Mouse (Mus musculus): ENCODE data around the gene Car4. TPM values are rescaled to one million over a fixed set of nuclear protein-coding genes. Genes with fewer than 3 reads are reported as not detected.

Gene Car4
- 0.93 and 3.2 TPM in 2 replicates for polyA plus RNA-seq (2015; fragmentation: Nextera tagmentation; extraction: Ambion mirVana)

DNA sequence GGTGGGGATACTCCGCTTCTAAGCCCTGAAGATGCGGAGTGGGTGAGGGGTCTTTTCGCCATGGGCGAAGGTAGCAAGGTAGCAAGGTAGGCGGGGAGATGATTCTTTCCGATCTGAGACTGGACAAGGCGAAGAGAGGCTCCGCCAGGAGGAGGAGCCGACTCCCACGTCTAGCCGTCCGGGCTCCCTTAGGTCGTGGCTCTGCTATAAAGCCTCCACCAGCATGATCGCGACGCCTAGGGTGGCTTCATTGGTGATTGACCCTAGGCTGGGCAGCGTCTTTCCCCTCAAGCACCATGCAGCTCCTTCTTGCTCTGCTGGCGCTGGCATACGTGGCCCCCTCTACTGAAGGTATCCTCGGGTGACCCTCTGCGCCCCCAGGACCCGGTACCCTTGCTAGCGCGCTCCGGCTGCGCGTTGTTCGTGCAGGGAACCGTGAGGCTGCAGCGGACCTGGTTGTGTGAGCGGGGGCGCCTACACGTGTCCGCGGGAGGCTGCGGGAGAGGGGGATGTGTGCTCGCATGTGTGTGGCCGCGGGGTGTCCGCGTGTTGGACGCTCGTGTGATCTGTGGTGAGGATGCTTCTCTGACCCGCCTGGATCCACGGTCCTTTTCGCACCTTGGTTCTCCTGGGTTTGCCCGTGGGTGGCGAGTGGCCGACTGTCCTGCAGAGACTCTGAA lies at the start of gene Car4:
Gene Car4 (plus strand): TSS at position 196 of the 680 bp plus-strand sequence.

DNA sequence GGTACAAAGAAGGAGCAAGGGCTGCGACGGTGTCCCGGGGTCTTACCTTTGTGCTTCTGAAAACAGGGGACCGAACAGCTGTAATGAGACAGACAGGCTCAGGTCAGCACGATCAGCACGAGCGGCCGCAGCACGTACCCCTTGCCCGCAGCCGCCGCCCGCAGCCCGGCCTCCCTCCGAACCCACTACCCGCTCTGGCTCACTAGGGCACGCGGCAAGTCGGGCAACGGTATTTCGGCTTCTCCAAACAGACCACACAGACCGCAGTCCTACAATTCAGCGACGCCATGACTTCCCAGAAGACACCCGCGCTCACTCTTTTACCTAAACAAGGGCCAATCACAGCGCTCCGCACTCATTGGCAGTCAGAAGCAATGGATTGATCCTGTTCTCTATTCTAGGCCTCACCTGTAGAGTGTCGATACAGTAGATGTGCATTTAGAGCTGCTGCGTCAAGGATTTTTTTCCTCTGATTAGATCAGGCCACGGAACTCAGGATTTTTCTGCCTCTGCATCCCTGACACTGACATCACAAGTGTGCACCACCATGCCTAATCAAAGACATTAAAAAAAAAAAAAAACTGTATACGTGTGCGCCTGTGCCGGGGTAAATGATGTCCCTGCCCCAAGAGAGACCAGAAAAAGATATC lies 41.4 kb upstream of the Car4 start, which contains the start of gene Znhit3:
Gene Znhit3 (minus strand): TSS at position 314 of the 650 bp plus-strand sequence.

Other genes starting within 250 kb of the Car4 start
- gene Mrm1, start 138.3 kb upstream of the Car4 start, polyA plus RNA-seq (2015; fragmentation: Nextera tagmentation; extraction: Ambion mirVana): 18.9 and 20.0 TPM in 2 replicates
- gene Dhrs11, start 128.8 kb upstream of the Car4 start, polyA plus RNA-seq (2015; fragmentation: Nextera tagmentation; extraction: Ambion mirVana): 20.2 and 36.5 TPM in 2 replicates
- gene Ggnbp2, start 87.0 kb upstream of the Car4 start, polyA plus RNA-seq (2015; fragmentation: Nextera tagmentation; extraction: Ambion mirVana): 50.6 and 70.0 TPM in 2 replicates
- gene Myo19, start 77.6 kb upstream of the Car4 start, polyA plus RNA-seq (2015; fragmentation: Nextera tagmentation; extraction: Ambion mirVana): 2.7 and 3.9 TPM in 2 replicates
- 1.6 and 1.8 TPM in 2 replicates for gene Pigw, start 77.5 kb upstream of the Car4 start, polyA plus RNA-seq (2015; fragmentation: Nextera tagmentation; extraction: Ambion mirVana)
- gene Znhit3, start 41.4 kb upstream of the Car4 start, polyA plus RNA-seq (2015; fragmentation: Nextera tagmentation; extraction: Ambion mirVana): 63.0 and 117 TPM in 2 replicates
- gene Usp32, start 182.4 kb downstream of the Car4 start, polyA plus RNA-seq (2015; fragmentation: Nextera tagmentation; extraction: Ambion mirVana): 4.0 and 6.7 TPM in 2 replicates
- 22.9 and 28.7 TPM in 2 replicates for gene 1700125H20Rik, start 212.6 kb downstream of the Car4 start, polyA plus RNA-seq (2015; fragmentation: Nextera tagmentation; extraction: Ambion mirVana)

All from adrenal gland, postnatal 0 days (tissue).